Mouse (Mus musculus): ENCODE measurements around the gene Crls1. TPM values are rescaled to one million over a fixed set of nuclear protein-coding genes. Genes with fewer than 3 reads are reported as not detected.

Crls1 gene
- total RNA-seq, 4 experiments from 2014 or later = 13.1 to 16.0 (median 14.2) TPM

DNA sequence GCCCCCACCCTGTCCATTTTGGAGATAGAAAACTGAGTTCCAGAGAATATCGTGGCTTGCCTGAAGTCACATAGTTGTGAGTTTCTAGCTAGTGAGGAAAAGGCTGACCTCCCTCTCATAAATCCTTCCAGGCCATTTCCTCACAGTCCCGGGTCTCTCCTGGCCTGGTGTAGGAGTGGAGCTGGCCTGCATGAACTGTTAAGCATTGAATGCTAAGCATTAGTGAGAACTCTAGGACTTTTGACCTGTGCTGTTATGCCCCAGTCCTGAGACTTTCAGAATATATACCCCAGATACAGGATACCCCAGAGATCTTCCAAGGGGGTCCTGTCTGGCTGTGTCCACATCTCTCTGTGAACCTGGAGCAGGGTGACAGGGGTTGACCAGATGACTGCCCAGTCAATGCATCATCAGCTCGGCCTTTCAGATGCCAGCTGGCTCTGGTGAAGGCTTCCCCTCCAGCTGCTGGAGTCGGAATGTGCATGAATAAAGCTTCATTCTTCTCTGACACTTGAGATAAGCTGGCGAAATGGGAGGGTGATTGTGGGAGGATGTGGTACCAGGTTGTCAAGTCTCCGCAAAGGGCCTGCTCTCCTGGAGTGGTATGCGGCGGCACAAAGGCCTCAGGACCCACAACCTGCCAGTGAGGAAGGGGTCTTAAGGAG, 38.0 kb downstream of the Crls1 start:
- DNase-seq (ENCODE audit: low spot score in 2 of 2) = no peak

DNA sequence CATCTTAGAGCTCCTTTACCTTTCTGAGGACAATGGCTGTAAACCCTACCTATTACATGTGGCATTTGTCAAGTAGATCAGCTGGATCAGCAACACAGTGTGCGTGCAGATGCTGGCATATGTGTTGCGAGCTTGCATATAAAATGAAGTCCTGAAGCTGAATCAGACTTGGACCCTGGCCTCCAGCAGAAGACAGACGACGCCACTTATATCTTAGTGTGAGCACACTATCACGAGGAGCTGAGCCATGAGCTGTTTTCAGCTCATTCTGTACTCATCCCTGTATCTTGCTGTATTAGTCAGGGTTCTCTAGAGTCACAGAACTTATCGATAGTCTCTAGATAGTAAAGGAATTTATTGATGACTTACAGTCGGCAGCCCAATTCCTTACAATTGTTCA, 38.8 kb downstream of the Crls1 start:
- DNase-seq (ENCODE audit: low spot score in 2 of 2) = no peak

DNA sequence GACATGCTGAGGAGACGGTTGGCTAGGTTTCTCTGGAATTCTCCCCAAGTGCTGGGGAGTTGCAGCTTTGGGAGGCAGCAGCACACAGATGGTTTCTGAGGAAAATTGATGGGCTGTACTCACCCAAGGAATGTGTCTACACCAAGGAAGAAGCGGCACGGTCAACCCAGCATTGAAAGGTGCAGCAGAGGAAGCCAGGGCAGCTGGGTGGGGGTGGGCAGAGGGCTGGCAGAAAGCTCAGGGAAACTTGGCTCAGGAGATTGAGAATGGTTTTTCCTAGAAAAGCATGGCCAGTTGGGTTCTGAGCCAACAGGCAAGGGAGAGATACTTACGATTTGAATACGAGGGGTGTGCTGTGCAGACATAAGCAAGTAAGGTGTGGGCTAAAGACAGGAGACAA, 47.4 kb downstream of the Crls1 start:
- no peak for DNase-seq (ENCODE audit: low spot score in 2 of 2)

DNA sequence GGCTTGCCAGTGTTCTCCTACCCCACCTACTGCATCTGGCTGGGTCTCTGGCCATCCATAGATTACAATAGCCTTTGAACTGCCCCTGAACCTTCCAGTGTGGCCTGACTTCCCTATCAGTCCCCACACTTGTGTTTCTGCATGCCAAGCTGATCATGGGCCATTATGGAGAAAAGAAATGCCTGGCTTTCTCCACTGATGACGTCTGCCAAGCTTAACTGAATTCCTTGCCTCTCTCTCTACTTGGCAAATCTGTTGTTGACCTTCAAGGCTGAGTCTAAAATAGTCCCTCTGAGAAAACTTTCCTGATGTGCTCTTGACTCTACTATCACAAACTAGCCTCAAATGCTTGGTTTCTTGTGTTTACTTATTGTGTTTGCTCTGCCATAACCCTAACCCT, 51.7 kb downstream of the Crls1 start:
- DNase-seq (ENCODE audit: low spot score in 2 of 2) = no peak

GRCm38 (mm10) chr2:132900596-132900995, 54.1 kb downstream of the Crls1 start:
- no peak for DNase-seq (ENCODE audit: low spot score in 2 of 2)

GRCm38 (mm10) chr2:132901636-132902035, 55.2 kb downstream of the Crls1 start:
- no peak for DNase-seq (ENCODE audit: low spot score in 2 of 2)

DNA sequence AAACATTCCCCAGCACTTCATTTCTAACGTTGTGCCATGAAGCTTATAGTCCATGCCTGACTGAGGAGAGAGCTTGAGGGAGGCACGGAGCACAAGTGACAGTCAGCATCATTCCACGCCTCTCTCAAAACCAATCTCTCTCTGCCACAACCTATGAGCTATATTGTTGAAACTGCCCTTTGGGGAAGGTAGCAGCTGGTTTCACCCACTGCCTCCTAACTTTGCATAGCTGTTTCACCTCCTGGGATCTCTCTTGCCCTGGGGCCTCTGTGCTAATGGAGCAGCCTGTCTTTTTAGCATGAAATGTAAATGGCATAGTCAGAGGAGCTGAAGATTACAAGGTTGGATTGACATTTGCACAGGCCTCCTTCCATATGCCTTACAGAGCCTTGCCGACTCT, 55.6 kb downstream of the Crls1 start:
- no peak for DNase-seq (ENCODE audit: low spot score in 2 of 2)

GRCm38 (mm10) chr2:132903498-132903897, 57.0 kb downstream of the Crls1 start:
- DNase-seq (ENCODE audit: low spot score in 2 of 2) = no peak

DNA sequence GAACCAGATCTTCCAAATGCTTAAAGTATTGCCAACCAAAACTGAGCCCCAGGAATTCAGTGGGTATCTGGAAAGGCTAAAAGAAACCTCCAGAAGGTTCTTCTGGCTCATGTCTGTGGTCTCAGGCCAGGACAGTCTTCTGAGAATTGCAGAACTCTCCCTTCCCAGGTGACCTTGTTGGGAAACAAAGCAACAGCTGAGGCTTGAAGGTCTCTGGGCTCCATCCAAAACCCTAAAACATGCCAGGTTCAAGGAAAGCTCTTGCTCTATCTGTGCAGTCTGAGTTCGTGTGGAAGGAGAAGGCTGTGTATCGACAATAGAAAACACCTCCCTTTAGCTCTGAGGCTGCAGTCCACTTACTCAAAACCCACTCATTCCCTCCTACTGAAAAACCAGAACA, 58.5 kb downstream of the Crls1 start:
- no peak for DNase-seq (ENCODE audit: low spot score in 2 of 2)

DNA sequence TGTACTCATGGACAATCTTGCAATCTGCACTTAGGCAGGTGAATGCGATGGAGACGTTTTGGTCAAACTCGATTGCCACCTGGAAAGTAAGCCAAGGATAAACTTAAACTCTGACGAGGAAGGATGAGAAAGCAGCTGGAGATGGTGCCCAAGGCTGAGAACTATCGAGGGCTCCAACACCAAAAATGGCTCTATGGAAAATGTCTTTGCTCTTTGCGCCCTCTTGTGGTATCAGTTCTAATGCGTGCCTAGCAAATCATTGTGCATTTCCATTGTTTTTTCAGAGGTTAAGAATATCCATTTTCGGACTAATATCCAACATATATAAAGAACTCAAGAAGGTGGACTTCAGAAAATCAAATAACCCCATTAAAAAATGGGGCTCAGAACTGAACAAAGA, 60.3 kb downstream of the Crls1 start:
- DNase-seq (ENCODE audit: low spot score in 2 of 2) = no peak

DNA sequence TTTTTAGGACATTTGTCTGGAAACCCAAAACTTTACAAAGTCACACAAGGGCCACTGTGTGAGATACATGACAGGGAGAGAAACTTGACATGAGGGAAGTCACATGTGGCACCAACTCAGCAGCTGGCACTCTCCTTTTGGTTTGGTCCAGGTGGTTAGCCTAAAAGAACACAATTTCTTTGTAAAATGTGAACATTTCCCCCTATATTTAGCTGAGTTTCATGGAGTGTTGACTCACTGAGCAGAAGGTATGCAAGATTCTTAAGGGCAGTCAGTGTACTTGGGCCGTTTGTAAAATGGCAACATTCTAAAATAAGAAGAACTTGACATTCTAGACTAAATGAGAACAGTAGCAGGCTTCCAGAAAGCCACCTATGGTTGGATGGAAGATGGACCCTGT, 68.3 kb downstream of the Crls1 start:
- DNase-seq (ENCODE audit: low spot score in 2 of 2) = no peak

Other genes with a start within 250 kb of the Crls1 start
- 1 to 10 TPM; 5.6 to 9.8 (median 7.0) TPM for gene Shld1, start 159.7 kb upstream of the Crls1 start, total RNA-seq (2022)
- gene Chgb, start 65.4 kb upstream of the Crls1 start, total RNA-seq (2022) = under 1 TPM in 3 of 4 experiments, not detected in 1; 0.20 to 0.44 (median 0.27) TPM
- 1 to 10 TPM; 5.4 to 9.2 (median 6.7) TPM for gene Trmt6, start 30.6 kb upstream of the Crls1 start, total RNA-seq (2022)
- 1 to 10 TPM; 1.4 to 1.8 (median 1.7) TPM for gene Mcm8, start 30.5 kb upstream of the Crls1 start, total RNA-seq (2022)
- gene Lrrn4, start 34.2 kb downstream of the Crls1 start, total RNA-seq (2022) = not detected
- gene Fermt1, start 99.2 kb downstream of the Crls1 start, total RNA-seq (2022) = under 1 TPM in 1 of 4 experiments, not detected in 3; 0.05 TPM